Mouse (Mus musculus) embryonic fibroblast, embryonic 13.5 days (primary cell): ENCODE measurements around the gene Pole3.

ENCODE experiments used
- CTCF ChIP-seq: IDR thresholded peaks from 2 replicates; pipeline ENCODE4 v1.5.1; 2011; ENCODE audit warnings: mild to moderate bottlenecking, control low read depth, low read length, moderate library complexity, borderline replicate concordance; ENCODE audit not compliant: insufficient read depth
- POLR2A ChIP-seq: IDR thresholded peaks from 2 replicates; pipeline ENCODE4 v1.6.1; 2011; ENCODE audit warnings: low read depth, mild to moderate bottlenecking, control low read depth, low read length, moderate library complexity

DNA sequence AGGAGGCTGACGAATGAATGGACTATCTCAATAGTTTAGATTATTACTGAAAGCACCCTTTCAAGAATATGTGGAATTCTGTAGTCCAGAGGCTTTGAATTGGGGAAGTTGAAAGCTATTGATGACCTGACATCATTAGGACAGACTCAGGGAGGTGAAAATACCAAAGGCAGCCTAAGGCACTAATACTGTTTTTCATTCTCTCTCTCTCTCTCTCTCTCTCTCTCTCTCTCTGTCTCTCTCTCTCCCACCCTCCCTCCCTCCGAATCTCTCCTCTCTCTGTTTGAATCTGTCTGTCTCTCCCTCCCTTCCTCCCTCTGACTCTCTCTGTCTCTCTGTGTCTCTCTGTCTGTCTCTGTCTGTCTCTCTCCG lies 36.7 kb upstream of the Pole3 start:
- TF ChIP-seq CTCF (no peak), POLR2A (no peak)
